Mouse (Mus musculus) hindbrain, embryonic 13.5 days (tissue): Measurements from ENCODE around the gene Pde2a. TPM values are rescaled to one million over a fixed set of nuclear protein-coding genes. Genes with fewer than 3 reads are reported as not detected.
A peak's percentile ranks its signal among the peaks of the same experiment; 100 is the strongest.

Experiments used
- ATAC-seq: fragments of 200-750 bp; cut with Nextera tagmentation; 2 replicates; pipeline ENCODE4 v1.8.0; 2017; ENCODE audit warnings: moderate TSS enrichment; ENCODE audit not compliant: low FRiP score
- H3K27ac ChIP-seq: fragments of 300-500 bp; sonication (generic); 2 replicates; pipeline ENCODE4 v1.5.1; 2015; ENCODE audit warnings: inconsistent platforms, mild to moderate bottlenecking, moderate library complexity
- H3K27me3 ChIP-seq: fragments of 300-500 bp; sonication (generic); 2 replicates; pipeline ENCODE4 v1.6.1; 2015; ENCODE audit warnings: mild to moderate bottlenecking, inconsistent platforms
- H3K36me3 ChIP-seq: fragments of 300-500 bp; sonication (generic); 2 replicates; pipeline ENCODE4 v1.6.1; 2015; ENCODE audit warnings: mild to moderate bottlenecking, inconsistent platforms
- H3K4me1 ChIP-seq: fragments of 300-500 bp; sonication (generic); replicated peaks from 2 replicates; pipeline ENCODE4 v1.6.1; 2015; ENCODE audit warnings: inconsistent platforms
- H3K4me2 ChIP-seq: fragments of 300-500 bp; sonication (generic); 2 replicates; pipeline ENCODE4 v1.6.1; 2015; ENCODE audit warnings: inconsistent platforms, mild to moderate bottlenecking, moderate library complexity
- H3K4me3 ChIP-seq: fragments of 300-500 bp; sonication (generic); 2 replicates; pipeline ENCODE4 v1.5.1; 2015; ENCODE audit warnings: mild to moderate bottlenecking, inconsistent platforms
- H3K9ac ChIP-seq: fragments of 300-500 bp; sonication (generic); 2 replicates; pipeline ENCODE4 v1.6.1; 2015; ENCODE audit warnings: mild to moderate bottlenecking, inconsistent platforms
- H3K9me3 ChIP-seq: fragments of 300-500 bp; sonication (generic); 2 replicates; pipeline ENCODE4 v1.6.1; 2016; ENCODE audit warnings: inconsistent platforms
- WGBS: fragments of 180-500 bp; shearing (Covaris S2); methylation state at CpG from one replicate; pipeline ENCODE4 v1.1.7; 2015; 5-methylcytosine and 5-hydroxymethylcytosine counted together
- polyA plus RNA-seq: library from polyadenylated mRNA; unstranded; fragments of >200 nt; fragmentation: Nextera tagmentation; extraction: Ambion mirVana; gene quantifications from 2 replicates; pipeline ENCODE4 v1.2.1, GENCODE M21; 2015

Pde2a gene
- polyA plus RNA-seq, 1 experiment from 2014 or later, result 28.8 TPM

DNA sequence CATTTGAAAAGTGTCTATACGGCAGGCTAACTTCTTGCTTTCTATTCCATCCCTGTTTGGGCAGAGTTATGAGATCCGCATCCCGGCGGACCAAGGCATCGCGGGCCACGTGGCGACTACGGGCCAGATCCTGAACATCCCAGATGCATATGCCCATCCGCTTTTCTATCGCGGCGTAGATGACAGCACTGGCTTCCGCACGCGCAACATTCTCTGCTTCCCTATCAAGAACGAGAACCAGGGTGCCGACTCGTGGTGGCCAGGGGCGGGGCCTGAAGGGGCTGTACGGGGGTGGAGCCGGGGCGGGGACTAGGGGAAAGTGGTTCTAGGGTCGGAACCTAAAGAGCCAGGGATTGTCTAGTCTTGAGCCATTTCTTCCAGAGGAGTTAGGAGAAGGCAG is 83.0 kb downstream of the Pde2a start:
- peak; percentile 34 for ATAC-seq
- no peaks in the 10 kb centered on the region for H3K9me3 ChIP-seq
- peaks cover 42% of the 10 kb centered on the region for H3K27me3 ChIP-seq
- H3K27ac ChIP-seq, result no peak overlapping the region
- no peaks in the 10 kb centered on the region for H3K36me3 ChIP-seq
- peak overlapping the region; percentile 26; the same call in 1 of the 2 replicates for H3K4me3 ChIP-seq
- peaks cover 10% of the 10 kb centered on the region for H3K4me1 ChIP-seq
- H3K4me2 ChIP-seq, result peak overlapping the region; percentile 53
- peak overlapping the region; percentile 51; the same call in 1 of the 2 replicates for H3K9ac ChIP-seq
- 8% methylated on average over 24 of the region's 24 CpGs for WGBS

- WGBS, result 37% methylated on average over 2 of the region's 2 CpGs
Observed at GRCm38 (mm10) chr7:101509212-101509611, 87.7 kb downstream of the Pde2a start.

DNA sequence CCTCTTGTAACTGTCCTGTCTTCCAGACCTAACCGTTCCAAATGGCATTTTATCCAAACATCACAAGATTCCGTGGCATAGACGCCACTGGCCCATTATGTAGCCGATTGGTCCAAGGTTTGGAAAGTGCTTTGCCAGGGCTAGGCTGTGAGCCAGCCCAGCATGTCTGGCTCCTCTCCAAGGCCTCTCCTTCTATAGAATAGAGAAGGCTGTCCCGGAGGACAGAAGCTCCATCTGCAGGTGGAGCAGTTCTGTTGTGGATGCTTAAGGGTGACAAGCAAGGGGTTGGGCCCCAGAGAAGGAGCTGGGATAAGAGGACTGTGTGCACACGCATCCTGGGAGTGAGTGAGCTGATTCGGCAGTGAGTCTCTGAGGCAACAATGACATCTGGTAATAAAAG is 92.2 kb downstream of the Pde2a start:
- Histone ChIP-seq H3K27ac (no peak overlapping the region), H3K9ac (no peak overlapping the region), H3K9me3 (no peaks in the 10 kb centered on the region), H3K27me3 (no peaks in the 10 kb centered on the region), H3K4me1 (peaks cover 8% of the 10 kb centered on the region; the same call in 1 of the 2 replicates), H3K4me3 (no peak overlapping the region), H3K36me3 (no peaks in the 10 kb centered on the region), H3K4me2 (no peak overlapping the region)
- WGBS, result 67% methylated on average over 7 of the region's 7 CpGs
- ATAC-seq, result peak; percentile 50; the same call in 1 of the 2 replicates

More at GRCm38 (mm10) chr7:101509212-101509611, 87.7 kb downstream of the Pde2a start:
- Histone ChIP-seq H3K9ac (peak overlapping the region; percentile 19; the same call in 1 of the 2 replicates), H3K27me3 (peaks cover 19% of the 10 kb centered on the region), H3K4me1 (peaks cover 11% of the 10 kb centered on the region), H3K27ac (no peak overlapping the region), H3K9me3 (no peaks in the 10 kb centered on the region), H3K4me3 (no peak overlapping the region), H3K36me3 (no peaks in the 10 kb centered on the region), H3K4me2 (no peak overlapping the region)
- ATAC-seq, result no peak

DNA sequence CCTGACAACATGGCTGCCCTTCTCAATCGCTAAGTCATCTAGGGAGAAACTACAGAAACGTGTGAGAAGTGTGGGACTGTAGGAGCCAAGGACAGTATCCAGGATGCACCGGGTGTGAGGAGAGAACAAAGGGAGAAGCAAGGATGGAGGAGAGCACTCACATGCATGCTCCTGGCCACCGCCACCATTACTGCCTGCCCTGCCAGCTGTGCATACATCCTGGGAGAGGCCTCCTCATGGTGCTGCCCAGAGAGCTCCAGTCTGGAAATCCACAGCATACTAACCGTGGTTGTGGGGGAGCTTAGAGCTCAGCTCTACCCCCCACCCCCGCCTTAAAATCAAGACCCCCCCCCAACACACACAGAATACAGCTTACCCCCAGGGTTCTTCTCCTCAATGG is 93.3 kb downstream of the Pde2a start:
- Histone ChIP-seq H3K36me3 (no peaks in the 10 kb centered on the region), H3K27me3 (no peaks in the 10 kb centered on the region), H3K9me3 (no peaks in the 10 kb centered on the region), H3K4me1 (peaks cover 8% of the 10 kb centered on the region; the same call in 1 of the 2 replicates), H3K4me3 (no peak overlapping the region), H3K27ac (0 out of 2 replicates have a peak overlapping the region, but pooled peaks have one; percentile 2), H3K9ac (no peak overlapping the region), H3K4me2 (no peak overlapping the region)
- WGBS, result 70% methylated on average over 6 of the region's 6 CpGs
- no peak for ATAC-seq

GRCm38 (mm10) chr7:101515295-101515694 is 93.8 kb downstream of the Pde2a start:
- 48% methylated on average over 6 of the region's 6 CpGs for WGBS
- no peak overlapping the region for H3K4me2 ChIP-seq

GRCm38 (mm10) chr7:101516460-101516859 is 95.0 kb downstream of the Pde2a start:
- Histone ChIP-seq H3K27me3 (no peaks in the 10 kb centered on the region), H3K36me3 (no peaks in the 10 kb centered on the region), H3K4me2 (no peak overlapping the region), H3K27ac (no peak overlapping the region), H3K9ac (no peak overlapping the region), H3K9me3 (no peaks in the 10 kb centered on the region), H3K4me1 (peaks cover 8% of the 10 kb centered on the region; the same call in 1 of the 2 replicates), H3K4me3 (no peak overlapping the region)
- WGBS, result 67% methylated on average over 6 of the region's 6 CpGs
- no peak for ATAC-seq

More at GRCm38 (mm10) chr7:101515295-101515694, 93.8 kb downstream of the Pde2a start:
- Histone ChIP-seq H3K4me1 (peaks cover 8% of the 10 kb centered on the region; the same call in 1 of the 2 replicates), H3K27me3 (no peaks in the 10 kb centered on the region), H3K9me3 (no peaks in the 10 kb centered on the region), H3K4me3 (no peak overlapping the region), H3K9ac (no peak overlapping the region), H3K27ac (no peak overlapping the region), H3K36me3 (no peaks in the 10 kb centered on the region)
- ATAC-seq, result no peak

DNA sequence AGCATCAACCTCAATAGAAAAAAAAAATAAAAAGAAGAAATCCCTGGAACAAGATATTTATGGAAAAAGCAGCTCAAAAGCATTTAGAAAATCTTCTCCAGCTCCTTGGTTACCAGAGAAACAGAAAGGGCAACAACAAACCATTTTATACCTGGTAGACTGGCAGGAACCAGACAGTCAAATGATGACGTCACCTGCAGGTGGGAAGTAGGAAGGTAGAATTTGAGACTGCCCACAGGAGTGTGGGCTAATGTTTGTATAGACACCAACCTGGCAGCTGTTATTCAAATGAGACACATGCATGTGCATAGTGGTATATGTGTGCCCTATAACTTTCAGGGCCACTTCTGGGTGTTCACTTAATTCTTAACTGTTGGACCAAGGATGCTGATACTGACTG is 100.2 kb downstream of the Pde2a start:
- Histone ChIP-seq H3K9me3 (no peaks in the 10 kb centered on the region), H3K4me2 (no peak overlapping the region), H3K27ac (no peak overlapping the region), H3K4me1 (peaks cover 9% of the 10 kb centered on the region; the same call in 1 of the 2 replicates), H3K4me3 (no peak overlapping the region), H3K9ac (no peak overlapping the region), H3K27me3 (no peaks in the 10 kb centered on the region), H3K36me3 (no peaks in the 10 kb centered on the region)
- no peak for ATAC-seq
- WGBS, result 89% methylated on average over 1 of the region's 1 CpGs

DNA sequence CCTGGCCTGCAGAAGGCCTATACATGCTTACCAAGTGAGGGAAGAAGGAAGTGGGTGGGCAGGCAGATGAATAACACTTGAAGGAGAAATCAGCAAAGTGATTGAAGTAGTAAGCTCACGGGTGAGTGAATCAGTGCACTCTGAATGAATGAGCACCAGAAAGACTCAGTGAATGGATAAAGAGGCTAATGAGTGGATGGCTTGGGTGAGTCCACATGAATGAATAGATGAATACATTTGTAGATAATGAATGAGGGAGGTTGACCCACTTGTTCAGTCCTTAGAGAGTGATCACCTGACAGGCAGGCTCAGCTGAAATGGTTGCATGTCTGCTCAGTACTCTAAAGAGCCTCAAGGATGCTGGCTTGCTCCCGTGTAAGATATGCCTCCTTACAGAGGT is 101.7 kb downstream of the Pde2a start:
- Histone ChIP-seq H3K4me2 (no peak overlapping the region), H3K27me3 (0 out of 2 replicates have a peak, but pooled peaks cover 6% of the 10 kb centered on the region), H3K4me1 (peaks cover 9% of the 10 kb centered on the region; the same call in 1 of the 2 replicates), H3K36me3 (no peaks in the 10 kb centered on the region), H3K9ac (no peak overlapping the region), H3K27ac (no peak overlapping the region), H3K4me3 (no peak overlapping the region), H3K9me3 (no peaks in the 10 kb centered on the region)
- peak; percentile 52 for ATAC-seq
- WGBS, result 31% methylated on average over 2 of the region's 2 CpGs

DNA sequence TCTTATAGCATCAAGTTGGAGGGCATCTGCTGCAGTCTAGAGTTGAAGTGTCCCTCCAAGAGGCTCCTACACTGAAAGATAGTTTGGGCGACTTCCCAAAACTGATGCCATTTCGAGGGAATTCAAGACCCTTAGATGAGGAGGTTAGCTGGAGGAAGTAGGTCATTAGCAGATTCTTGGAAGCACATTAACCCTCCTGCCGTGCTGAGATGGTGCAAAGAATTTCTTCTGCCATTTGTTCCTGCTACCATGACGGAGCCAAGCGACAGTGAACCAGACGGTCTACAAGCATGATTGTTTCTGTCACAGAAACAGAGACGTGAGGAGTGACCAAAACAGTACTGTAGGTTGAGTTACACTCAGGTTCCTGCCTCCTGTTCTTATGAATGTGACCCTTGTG is 105.0 kb downstream of the Pde2a start:
- H3K4me1 ChIP-seq, result peaks cover 9% of the 10 kb centered on the region; the same call in 1 of the 2 replicates
- H3K36me3 ChIP-seq, result no peaks in the 10 kb centered on the region
- 0 out of 2 replicates have a peak, but pooled peaks cover 6% of the 10 kb centered on the region for H3K27me3 ChIP-seq
- no peak overlapping the region for H3K4me2 ChIP-seq
- H3K9ac ChIP-seq, result no peak overlapping the region
- no peak overlapping the region for H3K27ac ChIP-seq
- no peaks in the 10 kb centered on the region for H3K9me3 ChIP-seq
- no peak for ATAC-seq
- no peak overlapping the region for H3K4me3 ChIP-seq
- 80% methylated on average over 7 of the region's 7 CpGs for WGBS

DNA sequence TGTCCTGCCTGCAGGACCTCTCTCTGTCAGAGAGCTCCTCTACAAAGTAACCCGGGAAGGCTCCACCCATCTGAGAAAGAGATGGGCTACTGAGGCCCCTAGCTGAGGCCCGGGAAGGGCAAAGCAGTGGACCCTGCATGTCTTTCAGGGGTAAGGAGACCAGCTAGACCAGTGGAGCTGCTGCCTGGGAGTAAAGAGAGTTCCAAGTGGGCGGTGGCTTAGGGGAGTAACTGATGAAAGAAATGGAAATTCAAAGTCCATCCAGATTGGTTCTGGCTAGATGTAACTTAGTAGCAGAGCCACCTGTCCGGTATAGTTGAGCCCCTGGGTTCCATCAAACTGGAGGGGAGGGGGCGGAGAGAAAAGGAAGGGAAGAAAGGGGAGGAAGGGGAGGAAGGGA is 112.9 kb downstream of the Pde2a start:
- Histone ChIP-seq H3K9me3 (no peaks in the 10 kb centered on the region), H3K36me3 (no peaks in the 10 kb centered on the region), H3K4me2 (no peak overlapping the region), H3K4me3 (no peak overlapping the region), H3K27me3 (0 out of 2 replicates have a peak, but pooled peaks cover 3% of the 10 kb centered on the region), H3K4me1 (peaks cover 18% of the 10 kb centered on the region), H3K9ac (no peak overlapping the region), H3K27ac (no peak overlapping the region)
- 26% methylated on average over 5 of the region's 5 CpGs for WGBS
- ATAC-seq, result no peak

- Histone ChIP-seq H3K9me3 (no peaks in the 10 kb centered on the region), H3K4me1 (peaks cover 18% of the 10 kb centered on the region), H3K27ac (no peak overlapping the region), H3K4me3 (no peak overlapping the region), H3K27me3 (0 out of 2 replicates have a peak, but pooled peaks cover 3% of the 10 kb centered on the region), H3K9ac (no peak overlapping the region), H3K4me2 (0 out of 2 replicates have a peak overlapping the region, but pooled peaks have one; percentile 8), H3K36me3 (no peaks in the 10 kb centered on the region)
- WGBS, result 44% methylated on average over 10 of the region's 10 CpGs
- ATAC-seq, result no peak
Observed at GRCm38 (mm10) chr7:101535102-101535501, 113.6 kb downstream of the Pde2a start.

- no peak for ATAC-seq
Observed at GRCm38 (mm10) chr7:101535517-101535916, 114.0 kb downstream of the Pde2a start.

GRCm38 (mm10) chr7:101537541-101537940 is 116.0 kb downstream of the Pde2a start:
- no peak for ATAC-seq
- no peak overlapping the region for H3K27ac ChIP-seq
- no peaks in the 10 kb centered on the region for H3K9me3 ChIP-seq
- H3K4me1 ChIP-seq, result peaks cover 18% of the 10 kb centered on the region
- H3K27me3 ChIP-seq, result 0 out of 2 replicates have a peak, but pooled peaks cover 3% of the 10 kb centered on the region
- no peak overlapping the region for H3K9ac ChIP-seq
- H3K4me2 ChIP-seq, result no peak overlapping the region
- no peaks in the 10 kb centered on the region for H3K36me3 ChIP-seq
- H3K4me3 ChIP-seq, result no peak overlapping the region
- WGBS, result 56% methylated on average over 8 of the region's 8 CpGs

More at GRCm38 (mm10) chr7:101535517-101535916, 114.0 kb downstream of the Pde2a start:
- Histone ChIP-seq H3K36me3 (no peaks in the 10 kb centered on the region), H3K4me1 (peaks cover 18% of the 10 kb centered on the region), H3K9me3 (no peaks in the 10 kb centered on the region), H3K9ac (no peak overlapping the region), H3K4me3 (no peak overlapping the region), H3K27ac (no peak overlapping the region), H3K27me3 (0 out of 2 replicates have a peak, but pooled peaks cover 3% of the 10 kb centered on the region), H3K4me2 (no peak overlapping the region)
- WGBS, result 63% methylated on average over 5 of the region's 5 CpGs
